Mouse (Mus musculus) neural tube, embryonic 11.5 days (tissue): ENCODE results near the gene H2afb1. TPM values are rescaled to one million over a fixed set of nuclear protein-coding genes. Genes with fewer than 3 reads are reported as not detected.
"Not testable (repeated sequence)": the region's sequence is repeated elsewhere in the genome, so short reads cannot be mapped to it uniquely, and the experiment has no call there.

ENCODE experiments used
- ATAC-seq: fragments of 200-750 bp; cut with Nextera tagmentation; 2 replicates; pipeline ENCODE4 v1.8.0; 2017; ENCODE audit warnings: moderate number of reproducible peaks, mild to moderate bottlenecking, moderate TSS enrichment, moderate library complexity; ENCODE audit not compliant: insufficient read depth, low FRiP score, low TSS enrichment
- DNase-seq: peaks from one replicate; pipeline ENCODE4 v3.0.0-alpha.2; 2015; ENCODE audit warnings: low spot score
- H3K27ac ChIP-seq: fragments of 300-500 bp; sonication (generic); 2 replicates; pipeline ENCODE4 v1.5.1; 2014; ENCODE audit warnings: low read depth, mild to moderate bottlenecking, low read length
- H3K27me3 ChIP-seq: fragments of 300-500 bp; sonication (generic); 2 replicates; pipeline ENCODE4 v1.6.1; 2014; ENCODE audit warnings: mild to moderate bottlenecking, low read length, mixed read lengths; ENCODE audit not compliant: control insufficient read depth, insufficient read depth
- H3K36me3 ChIP-seq: fragments of 300-500 bp; sonication (generic); 2 replicates; pipeline ENCODE4 v1.6.1; 2014; ENCODE audit warnings: mild to moderate bottlenecking, low read length, moderate library complexity, mixed read lengths; ENCODE audit not compliant: control insufficient read depth, insufficient read depth
- H3K4me1 ChIP-seq: fragments of 300-500 bp; sonication (generic); 2 replicates; pipeline ENCODE4 v1.6.1; 2014; ENCODE audit warnings: low read length, mixed read lengths; ENCODE audit not compliant: control insufficient read depth, insufficient read depth
- H3K4me2 ChIP-seq: fragments of 300-500 bp; sonication (generic); 2 replicates; pipeline ENCODE4 v1.6.1; 2014; ENCODE audit warnings: low read depth, mild to moderate bottlenecking, moderate library complexity
- H3K4me3 ChIP-seq: fragments of 300-500 bp; sonication (generic); 2 replicates; pipeline ENCODE4 v1.5.1; 2014; ENCODE audit warnings: low read depth, low read length
- H3K9ac ChIP-seq: fragments of 300-500 bp; sonication (generic); 2 replicates; pipeline ENCODE4 v1.6.1; 2014; ENCODE audit warnings: mild to moderate bottlenecking, low read length
- H3K9me3 ChIP-seq: fragments of 300-500 bp; sonication (generic); 2 replicates; pipeline ENCODE4 v1.6.1; 2016; ENCODE audit warnings: low read length; ENCODE audit not compliant: control insufficient read depth
- WGBS: fragments of 180-500 bp; shearing (Covaris S2); extraction: QIAGEN DNeasy Blood & Tissue Kit; methylation state at CpG from one replicate; pipeline ENCODE4 v1.1.7; 2014; 5-methylcytosine and 5-hydroxymethylcytosine counted together
- polyA plus RNA-seq: library from polyadenylated mRNA; unstranded; fragments of >200 nt; fragmentation: Nextera tagmentation; extraction: Ambion mirVana; gene quantifications from 2 replicates; pipeline ENCODE4 v1.2.1, GENCODE M21; 2014

H2afb1 gene
- not detected in 2 replicates for polyA plus RNA-seq

DNA sequence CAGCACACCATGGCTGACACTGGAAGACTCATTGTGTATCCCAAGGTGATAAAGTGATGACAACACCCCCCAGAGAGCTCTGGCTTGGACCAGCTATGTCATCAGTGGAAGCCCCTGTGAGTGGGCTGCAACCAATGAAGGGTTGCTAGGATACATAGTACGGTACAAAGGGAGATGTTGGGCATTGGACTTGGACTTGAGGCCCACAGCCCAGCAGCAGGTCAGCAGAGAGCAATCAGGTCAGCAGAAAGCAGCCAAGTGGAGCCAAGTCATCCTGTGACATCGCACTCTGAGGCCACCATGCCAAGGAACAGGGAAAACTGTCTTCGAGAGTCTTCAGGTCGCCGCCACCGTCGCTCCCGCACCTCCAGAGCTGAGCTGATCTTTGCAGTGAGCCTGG lies at the start of gene H2afb1:
Gene H2afb1, plus strand, starts transcription at position 301 of the 400 bp plus-strand sequence.
- not testable (repeated sequence) for H3K36me3 ChIP-seq, H3K4me2 ChIP-seq, ATAC-seq, DNase-seq, H3K4me3 ChIP-seq, H3K9me3 ChIP-seq, H3K27ac ChIP-seq, H3K4me1 ChIP-seq, H3K27me3 ChIP-seq, H3K9ac ChIP-seq
- 95% methylated on average over 7 of the region's 8 CpGs for WGBS

DNA sequence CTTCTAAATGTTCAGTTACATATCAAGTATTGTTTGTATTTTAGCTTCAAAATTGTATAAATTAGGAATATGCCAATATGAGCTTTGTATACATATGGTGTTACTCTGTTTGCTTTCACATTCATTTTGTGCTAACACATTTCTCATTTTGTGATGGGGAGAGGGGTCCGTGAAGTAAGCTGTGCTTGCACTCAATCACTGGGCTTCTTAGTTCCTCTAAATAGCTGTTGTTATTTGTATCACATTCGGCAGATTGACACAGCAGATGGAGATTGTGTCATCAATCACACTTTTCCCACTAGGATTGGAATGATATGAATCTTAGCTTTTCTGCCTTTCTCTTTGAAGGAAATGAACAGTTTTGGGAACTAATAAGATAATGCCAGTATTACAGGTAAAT lies 21.5 kb downstream of the H2afb1 start:
- WGBS: 82% methylated on average over 2 of the region's 2 CpGs

More for the DNA sequence above, 21.5 kb downstream of the H2afb1 start:
- Histone ChIP-seq H3K27me3 (no peaks in the 10 kb centered on the region), H3K27ac (no peak overlapping the region), H3K4me1 (no peaks in the 10 kb centered on the region), H3K4me2 (no peak overlapping the region), H3K36me3 (no peaks in the 10 kb centered on the region), H3K4me3 (no peak overlapping the region), H3K9ac (no peak overlapping the region), H3K9me3 (no peaks in the 10 kb centered on the region)
- no peak for ATAC-seq
- no peak for DNase-seq
